Mouse (Mus musculus) olfactory bulb, adult 2 months (tissue): Measurements from ENCODE around the gene Usp27x.

Experiments used
- CTCF ChIP-seq: fragments of 200-500 bp; IDR thresholded peaks from 2 replicates; pipeline ENCODE4 v1.5.1; 2012; ENCODE audit warnings: low read depth, mild to moderate bottlenecking, low read length, moderate library complexity; ENCODE audit not compliant: insufficient read depth
- POLR2A ChIP-seq: fragments of 200-500 bp; IDR thresholded peaks from 2 replicates; pipeline ENCODE4 v1.6.1; 2012; ENCODE audit warnings: mild to moderate bottlenecking, low read depth, low read length, moderate library complexity; ENCODE audit not compliant: insufficient read depth

DNA sequence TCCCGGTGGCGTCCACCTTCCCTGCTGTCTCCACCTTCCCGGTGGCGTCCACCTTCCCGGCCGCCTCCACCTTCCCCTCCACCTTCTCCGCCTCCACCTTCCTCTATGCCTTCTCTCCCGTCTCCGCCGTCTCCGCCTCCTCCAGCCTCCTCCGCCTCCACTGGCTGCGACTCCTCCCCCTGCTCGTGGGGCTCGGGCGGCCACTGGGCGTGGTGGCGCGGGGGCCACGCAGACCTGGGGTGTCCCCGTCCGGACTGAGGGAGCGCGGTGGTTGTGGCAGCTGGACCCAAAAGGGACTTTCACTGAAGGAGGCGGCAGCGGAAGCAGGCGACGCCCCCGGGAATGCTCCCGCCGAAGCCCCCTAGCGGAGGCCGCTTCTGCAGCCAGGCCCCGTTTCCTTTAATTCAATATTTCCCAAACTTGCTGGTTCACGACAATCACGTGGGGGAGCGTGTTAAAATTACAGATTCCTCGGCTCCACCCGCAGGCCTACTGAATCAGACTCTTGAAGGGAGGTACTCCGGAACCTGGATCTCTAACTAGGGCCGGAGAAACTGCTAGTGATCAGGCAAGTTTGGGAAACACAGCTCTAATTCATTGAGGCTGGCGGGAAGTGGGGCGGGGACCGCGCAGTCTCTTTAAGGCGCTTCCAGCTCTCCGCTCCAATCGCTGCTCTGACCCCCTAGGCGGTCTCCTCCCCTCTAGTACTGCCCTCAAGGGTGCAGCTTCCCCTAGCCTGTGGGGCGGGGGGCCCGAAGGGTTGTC, at the start of gene Usp27x:
- TF ChIP-seq CTCF (peak; percentile 48; the same call in 1 of the 2 replicates), POLR2A (peak; percentile 21; the same call in 1 of the 2 replicates)
